ENCODE assay signal across 15 mouse cellular contexts in the genomic region with DNA sequence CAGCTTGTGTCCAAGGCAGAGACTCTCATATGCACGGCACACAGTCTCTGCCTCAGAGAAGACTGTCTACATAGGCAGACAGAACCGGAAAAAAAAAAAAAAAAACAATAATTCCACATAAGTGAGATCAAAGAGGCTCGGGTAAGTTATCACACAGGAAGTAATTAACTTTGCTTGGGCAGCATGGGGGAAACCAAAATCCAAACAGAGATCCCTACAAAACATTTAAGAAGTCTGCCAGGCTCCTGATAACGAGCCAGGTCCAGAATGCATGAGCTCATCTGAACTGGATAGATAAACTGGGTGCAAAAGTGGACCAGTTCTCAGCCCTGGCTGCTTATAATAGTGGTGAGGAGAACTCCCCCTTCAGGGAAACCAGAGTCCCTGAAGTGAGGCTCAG.
DNase-seq lines count a peak whose midpoint lies in the region; ATAC-seq and TF ChIP-seq lines count a peak whose summit lies in the region.
"Had no signal": no experiment of that assay in that cellular context is flagged by ENCODE, and none has a peak within 500 bp of the region (broad histone marks: within the 10 kb centered on the region; RNA-seq: fewer than 3 reads in every experiment).

No protein-coding gene starts in this region.

- H3K9ac ChIP-seq in midbrain, postnatal 0 days (replicated peaks; ENCODE audit: low read length, poor library complexity, severe bottlenecking): no peak overlapping the region
- H3K9ac ChIP-seq in midbrain, embryonic 11.5 days (ENCODE audit: low read length): no peak overlapping the region
- H3K9ac ChIP-seq in lung, embryonic 14.5 days: no peak overlapping the region
- H3K9ac ChIP-seq in kidney, embryonic 15.5 days: no peak overlapping the region
- H3K9ac ChIP-seq in neural tube, embryonic 15.5 days (replicated peaks): no peak overlapping the region
- H3K9ac ChIP-seq: embryonic facial prominence, embryonic 12.5 days; limb, embryonic 13.5 days had no signal

- no peak overlapping the region for H3K4me2 ChIP-seq in midbrain, postnatal 0 days (ENCODE audit: low read depth, low read length, poor library complexity, severe bottlenecking)
- H3K4me2 ChIP-seq in midbrain, embryonic 11.5 days: no peak overlapping the region
- no peak overlapping the region for H3K4me2 ChIP-seq in lung, embryonic 14.5 days
- no peak overlapping the region for H3K4me2 ChIP-seq in kidney, embryonic 15.5 days
- no peak overlapping the region for H3K4me2 ChIP-seq in neural tube, embryonic 15.5 days
- H3K4me2 ChIP-seq: embryonic facial prominence, embryonic 12.5 days; limb, embryonic 13.5 days had no signal

- no peak overlapping the region for H3K4me3 ChIP-seq in heart, embryonic 10.5 days
- no peak overlapping the region for H3K4me3 ChIP-seq in midbrain, postnatal 0 days (ENCODE audit: low read depth, low read length)
- H3K4me3 ChIP-seq in midbrain, embryonic 11.5 days (ENCODE audit: low read depth, low read length): no peak overlapping the region
- no peak overlapping the region for H3K4me3 ChIP-seq in lung, embryonic 14.5 days (ENCODE audit: low read depth, low read length)
- no peak overlapping the region for H3K4me3 ChIP-seq in kidney, embryonic 15.5 days (replicated peaks)
- H3K4me3 ChIP-seq in neural tube, embryonic 15.5 days (replicated peaks): no peak overlapping the region
- H3K4me3 ChIP-seq: embryonic facial prominence, embryonic 12.5 days; forebrain, embryonic 10.5 days; limb, embryonic 13.5 days; myocyte had no signal

- no peaks in the 10 kb centered on the region for H3K36me3 ChIP-seq in heart, embryonic 10.5 days
- no peaks in the 10 kb centered on the region for H3K36me3 ChIP-seq in midbrain, postnatal 0 days (ENCODE audit: insufficient read depth, low read length)
- no peaks in the 10 kb centered on the region for H3K36me3 ChIP-seq in midbrain, embryonic 11.5 days (ENCODE audit: control insufficient read depth, insufficient read depth, low read length)
- H3K36me3 ChIP-seq in lung, embryonic 14.5 days (ENCODE audit: insufficient read depth): no peaks in the 10 kb centered on the region
- no peaks in the 10 kb centered on the region for H3K36me3 ChIP-seq in kidney, embryonic 15.5 days
- no peaks in the 10 kb centered on the region for H3K36me3 ChIP-seq in neural tube, embryonic 15.5 days
- H3K36me3 ChIP-seq: embryonic facial prominence, embryonic 12.5 days; forebrain, embryonic 10.5 days; limb, embryonic 13.5 days had no signal

- H3K27me3 ChIP-seq in heart, embryonic 10.5 days (ENCODE audit: insufficient read depth, poor library complexity, severe bottlenecking): 0 out of 2 replicates have a peak, but pooled peaks cover 6% of the 10 kb centered on the region
- no peaks in the 10 kb centered on the region for H3K27me3 ChIP-seq in midbrain, postnatal 0 days (ENCODE audit: insufficient read depth, low read length)
- no peaks in the 10 kb centered on the region for H3K27me3 ChIP-seq in midbrain, embryonic 11.5 days (ENCODE audit: control insufficient read depth, insufficient read depth, low read length)
- H3K27me3 ChIP-seq in lung, embryonic 14.5 days (ENCODE audit: insufficient read depth, low read length): no peaks in the 10 kb centered on the region
- H3K27me3 ChIP-seq in kidney, embryonic 15.5 days: no peaks in the 10 kb centered on the region
- H3K27me3 ChIP-seq in neural tube, embryonic 15.5 days (replicated peaks): no peaks in the 10 kb centered on the region
- H3K27me3 ChIP-seq: embryonic facial prominence, embryonic 12.5 days; limb, embryonic 13.5 days had no signal

- no peak for ATAC-seq in midbrain, postnatal 0 days (ENCODE audit: low FRiP score)
- no peak for ATAC-seq in midbrain, embryonic 11.5 days (ENCODE audit: low FRiP score)
- ATAC-seq in lung, embryonic 14.5 days (ENCODE audit: insufficient read depth): peak; percentile 47
- ATAC-seq in kidney, embryonic 15.5 days (replicated peaks; ENCODE audit: low FRiP score): no peak
- ATAC-seq in monocyte, adult 5-6 weeks (replicated peaks; ENCODE audit: insufficient number of reproducible peaks, low FRiP score, low TSS enrichment, poor library complexity, severe bottlenecking): no peak
- ATAC-seq in neural tube, embryonic 15.5 days (ENCODE audit: low FRiP score): no peak

- TF ChIP-seq CTCF in midbrain, postnatal 0 days (IDR thresholded peaks at IDR 0.05): peak; percentile 6; the same call in 1 of the 2 replicates
- TF ChIP-seq CTCF in lung, embryonic 14.5 days (IDR thresholded peaks at IDR 0.05; ENCODE audit: low read depth): no peak

- no peak for DNase-seq in heart, embryonic 10.5 days (ENCODE audit: low spot score)
- no peak for DNase-seq in heart, postnatal 25 days (ENCODE audit: low spot score)
- no peak for DNase-seq in midbrain, postnatal 0 days (ENCODE audit: low spot score)
- DNase-seq in midbrain, embryonic 11.5 days (ENCODE audit: low spot score, missing footprints): no peak
- peak; percentile 66 for DNase-seq in lung, embryonic 14.5 days
- DNase-seq: B cell, adult 2 months; cerebellum, adult 2 months; kidney, postnatal 10 days had no signal

- intact Hi-C loops in heart, postnatal 25 days (cut with DNase I): loop anchor here (10.0 kb wide), 1 partner anchor 456 kb away; no protein-coding TSS in a partner anchor

- H3K9me3 ChIP-seq in heart, embryonic 10.5 days: no peaks in the 10 kb centered on the region
- no peaks in the 10 kb centered on the region for H3K9me3 ChIP-seq in midbrain, postnatal 0 days (ENCODE audit: low read length)
- no peaks in the 10 kb centered on the region for H3K9me3 ChIP-seq in midbrain, embryonic 11.5 days (ENCODE audit: control insufficient read depth, low read length)
- H3K9me3 ChIP-seq in lung, embryonic 14.5 days (ENCODE audit: low read depth, low read length): no peaks in the 10 kb centered on the region
- no peaks in the 10 kb centered on the region for H3K9me3 ChIP-seq in kidney, embryonic 15.5 days (replicated peaks)
- no peaks in the 10 kb centered on the region for H3K9me3 ChIP-seq in neural tube, embryonic 15.5 days (replicated peaks)
- H3K9me3 ChIP-seq: embryonic facial prominence, embryonic 12.5 days; forebrain, embryonic 10.5 days; limb, embryonic 13.5 days had no signal

- peak overlapping the region; percentile 52 for H3K27ac ChIP-seq in heart, embryonic 10.5 days
- no peak overlapping the region for H3K27ac ChIP-seq in midbrain, postnatal 0 days (ENCODE audit: low read depth, low read length)
- no peak overlapping the region for H3K27ac ChIP-seq in midbrain, embryonic 11.5 days (ENCODE audit: low read depth, low read length)
- no peak overlapping the region for H3K27ac ChIP-seq in lung, embryonic 14.5 days (ENCODE audit: low read depth)
- no peak overlapping the region for H3K27ac ChIP-seq in kidney, embryonic 15.5 days
- no peak overlapping the region for H3K27ac ChIP-seq in neural tube, embryonic 15.5 days (replicated peaks)
- H3K27ac ChIP-seq: embryonic facial prominence, embryonic 12.5 days; forebrain, embryonic 10.5 days; limb, embryonic 13.5 days had no signal

- peaks cover 41% of the 10 kb centered on the region for H3K4me1 ChIP-seq in heart, embryonic 10.5 days
- no peaks in the 10 kb centered on the region for H3K4me1 ChIP-seq in midbrain, postnatal 0 days (ENCODE audit: insufficient read depth, low read length)
- no peaks in the 10 kb centered on the region for H3K4me1 ChIP-seq in midbrain, embryonic 11.5 days (ENCODE audit: control insufficient read depth, insufficient read depth, low read length)
- no peaks in the 10 kb centered on the region; the same call in 1 of the 2 replicates for H3K4me1 ChIP-seq in lung, embryonic 14.5 days (ENCODE audit: insufficient read depth)
- peaks cover 30% of the 10 kb centered on the region for H3K4me1 ChIP-seq in kidney, embryonic 15.5 days
- peaks cover 8% of the 10 kb centered on the region; the same call in 1 of the 2 replicates for H3K4me1 ChIP-seq in neural tube, embryonic 15.5 days

- 30% methylated on average over 4 of the region's 4 CpGs for WGBS in heart, embryonic 10.5 days
- 44% methylated on average over 4 of the region's 4 CpGs for WGBS in midbrain, postnatal 0 days
- WGBS in midbrain, embryonic 11.5 days: 70% methylated on average over 4 of the region's 4 CpGs
- WGBS in lung, embryonic 14.5 days: 13% methylated on average over 4 of the region's 4 CpGs
- WGBS in kidney, embryonic 15.5 days: 28% methylated on average over 4 of the region's 4 CpGs
- 65% methylated on average over 4 of the region's 4 CpGs for WGBS in neural tube, embryonic 15.5 days
